Mouse (Mus musculus) central nervous system, embryonic 11.5 days (tissue): ENCODE measurements around the gene Mrs2. TPM values are rescaled to one million over a fixed set of nuclear protein-coding genes. Genes with fewer than 3 reads are reported as not detected.

Experiments used
- polyA plus RNA-seq: library from polyadenylated mRNA; depleted of rRNA; stranded (reverse); fragments of >200 nt; gene quantifications from 2 replicates; pipeline ENCODE4 v1.2.3, GENCODE M21; 2012; rRNA removed

The Mrs2 gene
- polyA plus RNA-seq, result 34.8 and 35.4 TPM in 2 replicates

DNA sequence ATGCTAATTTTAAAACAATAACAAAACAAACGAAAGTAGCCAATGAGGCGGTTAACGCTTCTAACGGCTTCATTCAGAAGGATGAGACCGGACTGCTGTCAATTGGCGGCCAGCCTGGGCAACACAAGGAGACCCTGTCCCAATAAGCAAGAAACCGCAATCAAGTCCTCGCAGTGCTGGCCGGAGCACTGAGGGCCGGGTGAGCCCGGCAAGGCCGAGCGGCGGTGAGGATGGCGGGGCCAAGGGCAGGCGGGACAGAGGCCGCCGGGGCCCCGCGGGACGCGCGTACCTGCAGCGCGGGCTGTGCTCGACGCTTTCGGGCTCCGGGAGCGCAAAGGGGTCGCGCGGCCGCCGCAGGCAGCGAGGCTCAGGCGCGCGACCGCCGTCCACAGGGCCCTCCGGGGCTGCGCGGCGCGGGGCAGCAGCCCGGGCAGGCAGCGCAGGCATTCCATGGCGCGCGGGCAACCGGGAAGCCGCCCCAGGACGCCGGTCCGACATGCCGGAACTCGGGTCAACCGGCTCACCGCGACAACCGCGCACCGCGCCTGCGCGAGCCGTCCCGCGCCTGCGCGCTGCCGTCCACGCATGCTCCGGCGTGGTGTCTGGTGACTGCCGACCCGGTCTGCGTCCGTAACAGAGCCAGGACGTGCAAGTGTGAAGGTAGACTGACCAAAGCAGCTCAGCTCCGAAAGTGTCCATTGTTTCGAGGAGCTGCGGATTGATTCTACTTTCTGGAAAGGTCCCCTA lies at the start of gene Mrs2:
Mrs2 (minus strand) TSS at position 587 of the 747 bp plus-strand sequence.

DNA sequence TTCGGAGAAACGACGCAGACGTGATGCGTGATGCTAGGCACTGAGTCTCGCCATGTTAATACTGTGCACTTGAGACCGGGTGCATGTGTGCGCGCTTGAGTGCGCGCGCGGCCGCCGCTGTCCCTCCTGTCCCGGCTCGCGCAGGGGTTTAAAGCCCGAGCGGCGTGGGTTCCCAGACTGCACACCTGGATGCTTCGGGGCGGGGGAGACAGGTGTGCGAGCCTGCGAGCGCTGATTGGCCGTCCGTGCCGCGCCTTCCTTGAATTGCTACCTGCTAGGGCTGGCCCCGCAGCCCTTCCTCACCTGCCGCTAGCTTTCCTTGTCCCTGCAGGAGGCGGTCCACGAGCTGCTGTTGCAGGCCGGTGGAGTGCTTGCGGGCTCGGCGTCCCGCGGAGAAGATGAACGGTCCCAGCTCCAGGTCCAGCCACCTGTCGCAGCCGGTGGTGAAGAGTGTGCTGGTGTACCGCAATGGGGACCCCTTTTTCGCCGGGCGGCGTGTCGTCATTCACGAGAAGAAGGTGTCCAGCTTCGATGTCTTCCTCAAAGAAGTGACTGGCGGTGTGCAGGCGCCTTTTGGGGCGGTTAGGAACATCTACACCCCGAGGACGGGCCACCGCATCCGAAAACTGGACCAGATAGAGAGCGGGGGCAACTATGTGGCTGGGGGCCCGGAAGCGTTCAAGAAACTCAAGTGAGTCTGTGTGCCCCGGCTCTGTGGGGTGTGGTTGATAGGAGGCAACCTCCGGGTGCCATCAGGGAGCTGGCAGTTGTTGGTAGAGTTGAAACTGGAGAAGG lies 35.9 kb upstream of the Mrs2 start, which contains the start of gene Dcdc2a:
Dcdc2a (plus strand) TSS at position 132 of the 795 bp plus-strand sequence.

DNA sequence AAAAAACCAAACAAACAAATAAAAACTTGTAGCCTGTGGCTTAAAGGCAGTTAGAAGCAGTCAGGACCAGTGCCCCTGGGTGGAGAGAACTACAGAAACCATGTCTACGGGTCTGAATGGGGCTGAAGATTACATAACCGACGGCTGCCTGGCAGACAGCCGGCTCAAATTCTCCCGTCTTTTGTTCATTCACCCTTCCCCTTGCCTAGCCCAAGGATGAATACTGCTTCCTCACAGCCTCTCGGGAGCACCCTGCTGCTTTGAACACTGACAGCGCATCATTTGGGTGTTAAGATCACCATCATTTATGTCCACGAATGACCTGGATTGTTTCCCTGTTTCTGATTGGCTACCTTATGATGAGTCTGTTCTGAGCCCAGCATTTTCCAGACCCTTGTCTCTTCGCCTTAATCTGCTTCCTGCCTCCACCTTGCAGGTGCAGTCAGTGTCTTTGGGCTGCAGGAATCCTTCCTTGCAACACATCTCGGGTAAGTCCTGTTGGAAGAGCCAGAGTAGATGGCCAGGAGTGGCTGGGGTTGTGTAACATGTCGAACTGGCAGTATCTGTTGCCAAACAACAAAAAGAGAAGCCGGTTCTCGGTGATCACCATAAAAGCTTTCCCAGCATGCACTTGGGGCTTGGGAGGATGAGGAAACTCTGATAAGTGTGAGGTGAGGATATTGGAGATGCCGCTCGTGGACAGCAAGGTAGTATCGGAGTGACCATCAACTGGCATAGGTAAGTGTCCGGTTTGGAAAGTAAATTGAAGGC lies 77.5 kb downstream of the Mrs2 start, which contains the start of gene Gpld1:
Gpld1 (plus strand) TSS at position 641 of the 771 bp plus-strand sequence.

Other genes starting within 250 kb of the Mrs2 start
- gene BC005537, start 218.7 kb downstream of the Mrs2 start, polyA plus RNA-seq, result 84.9 and 99.8 TPM in 2 replicates
- 22.0 and 47.7 TPM in 2 replicates for gene Acot13, start 188.8 kb downstream of the Mrs2 start, polyA plus RNA-seq
- gene Tdp2, start 188.7 kb downstream of the Mrs2 start, polyA plus RNA-seq, result 83.3 and 91.0 TPM in 2 replicates
- gene D130043K22Rik, start 175.2 kb downstream of the Mrs2 start, polyA plus RNA-seq, result 0.47 and 1.3 TPM in 2 replicates
- gene Aldh5a1, start 82.7 kb downstream of the Mrs2 start, polyA plus RNA-seq, result 10.8 and 12.1 TPM in 2 replicates
- 0.31 and 0.43 TPM in 2 replicates for gene Gpld1, start 77.2 kb downstream of the Mrs2 start, polyA plus RNA-seq
- 2.9 and 3.8 TPM in 2 replicates for gene Dcdc2a, start 35.6 kb upstream of the Mrs2 start, polyA plus RNA-seq